Mouse (Mus musculus) heart, embryonic 14.5 days (tissue): Measurements from ENCODE around the gene Fyco1. TPM values are rescaled to one million over a fixed set of nuclear protein-coding genes. Genes with fewer than 3 reads are reported as not detected.

Source experiments
- polyA plus RNA-seq: library from polyadenylated mRNA; unstranded; fragments of >200 nt; fragmentation: Nextera tagmentation; extraction: Ambion mirVana; gene quantifications from 2 replicates; pipeline ENCODE4 v1.2.1, GENCODE M21; 2014

The Fyco1 gene
- polyA plus RNA-seq, 1 experiment from 2014 or later: 33.1 TPM

Other genes starting within 250 kb of the Fyco1 start
- 0.22 and 0.26 TPM in 2 replicates for gene Slc6a20b, start 219.3 kb downstream of the Fyco1 start, polyA plus RNA-seq
- 0.19 and 0.20 TPM in 2 replicates for gene Ccr9, start 173.5 kb downstream of the Fyco1 start, polyA plus RNA-seq
- not detected in 2 replicates for gene Slc6a20a, start 173.0 kb downstream of the Fyco1 start, polyA plus RNA-seq
- gene Lztfl1, start 134.2 kb downstream of the Fyco1 start, polyA plus RNA-seq: 37.3 and 39.3 TPM in 2 replicates
- gene Cxcr6, start 45.4 kb downstream of the Fyco1 start, polyA plus RNA-seq: 0.14 and 0.47 TPM in 2 replicates
- not detected in 2 replicates for gene Xcr1, start 10.1 kb upstream of the Fyco1 start, polyA plus RNA-seq
- 1.9 and 2.2 TPM in 2 replicates for gene Ccr1, start 116.8 kb upstream of the Fyco1 start, polyA plus RNA-seq
- not detected in 2 replicates for gene Ccr1l1, start 126.5 kb upstream of the Fyco1 start, polyA plus RNA-seq
- gene Ccr3, start 170.1 kb upstream of the Fyco1 start, polyA plus RNA-seq: 0.05 TPM in 1 of 2 replicates, not detected in the other